22 mouse cellular contexts compared by ENCODE assay signal in the genomic region with DNA sequence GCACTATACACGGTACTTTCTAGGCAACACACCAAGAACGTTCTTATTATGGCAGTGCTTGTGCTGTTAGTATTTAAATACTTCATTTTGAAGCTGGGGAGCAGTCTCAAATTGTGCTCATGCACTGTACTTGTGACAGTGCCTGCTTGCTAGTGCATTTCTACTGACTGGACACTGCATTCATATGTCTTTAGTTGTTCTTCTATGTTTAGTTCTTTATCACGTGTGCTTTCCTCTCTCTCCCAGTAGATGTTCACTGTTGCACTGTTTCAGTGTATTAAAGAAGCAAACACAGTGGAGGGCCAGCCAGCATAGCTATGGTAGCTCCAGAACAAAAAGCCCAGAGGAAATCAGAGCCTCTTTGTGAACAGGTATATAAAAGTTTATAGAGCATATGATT.
"Had no signal": no experiment of that assay in that cellular context is flagged by ENCODE, and none has a peak within 500 bp of the region (broad histone marks: within the 10 kb centered on the region; RNA-seq: fewer than 3 reads in every experiment).

No protein-coding gene starts in this region.

- H3K4me2 ChIP-seq: limb, embryonic 12.5 days; limb, embryonic 15.5 days; liver, embryonic 11.5 days; lung, embryonic 14.5 days; midbrain, embryonic 12.5 days; midbrain, embryonic 15.5 days; neural tube, embryonic 12.5 days; neural tube, embryonic 15.5 days had no signal

- DNase-seq: kidney, postnatal 14 days; kidney, postnatal 4 days; left cerebral cortex, postnatal 4 days; liver, postnatal 0 days; right cerebral cortex, adult 18-20 months; right cerebral cortex, postnatal 14 days; right cerebral cortex, postnatal 4 days; thymus, adult 2 months; thymus, postnatal 14 days; thymus, postnatal 4 days had no signal

- H3K27me3 ChIP-seq: limb, embryonic 12.5 days; limb, embryonic 15.5 days; midbrain, embryonic 12.5 days; midbrain, embryonic 15.5 days; neural tube, embryonic 12.5 days; neural tube, embryonic 15.5 days had no signal

- H3K4me1 ChIP-seq: limb, embryonic 12.5 days; limb, embryonic 15.5 days; midbrain, embryonic 12.5 days; midbrain, embryonic 15.5 days; neural tube, embryonic 12.5 days; neural tube, embryonic 15.5 days had no signal

- H3K9me3 ChIP-seq: limb, embryonic 12.5 days; limb, embryonic 15.5 days; midbrain, embryonic 12.5 days; midbrain, embryonic 15.5 days; neural tube, embryonic 12.5 days; neural tube, embryonic 15.5 days had no signal

- H3K27ac ChIP-seq: limb, embryonic 12.5 days; limb, embryonic 15.5 days; liver, embryonic 14.5 days; macrophage; midbrain, embryonic 12.5 days; midbrain, embryonic 15.5 days; neural tube, embryonic 12.5 days; neural tube, embryonic 15.5 days; stomach, postnatal 0 days had no signal

- H3K4me3 ChIP-seq: limb, embryonic 12.5 days; limb, embryonic 15.5 days; midbrain, embryonic 12.5 days; midbrain, embryonic 15.5 days; neural tube, embryonic 12.5 days; neural tube, embryonic 15.5 days had no signal

- H3K9ac ChIP-seq: limb, embryonic 12.5 days; limb, embryonic 15.5 days; liver, embryonic 14.5 days; liver, postnatal 0 days; lung, embryonic 14.5 days; midbrain, embryonic 12.5 days; midbrain, embryonic 15.5 days; neural tube, embryonic 12.5 days; neural tube, embryonic 15.5 days had no signal

- ATAC-seq: liver, postnatal 0 days; lung, postnatal 0 days; midbrain, embryonic 15.5 days had no signal
